Mouse (Mus musculus): Measurements from ENCODE around the gene Cma2. TPM values are rescaled to one million over a fixed set of nuclear protein-coding genes. Genes with fewer than 3 reads are reported as not detected.
"Not testable (repeated sequence)": the region's sequence is repeated elsewhere in the genome, so short reads cannot be mapped to it uniquely, and the experiment has no call there.

Cma2 gene
- polyA plus RNA-seq, 1 experiment from 2014 or later = 0.21 TPM

- not testable (repeated sequence) for DNase-seq (ENCODE audit: low spot score); H3K9ac ChIP-seq (ENCODE audit: low read depth, low read length); H3K9me3 ChIP-seq (ENCODE audit: control insufficient read depth, low read length); H3K4me1 ChIP-seq (ENCODE audit: control insufficient read depth, insufficient read depth, low read length); H3K27me3 ChIP-seq (replicated peaks; ENCODE audit: control insufficient read depth, insufficient read depth, low read length); H3K4me2 ChIP-seq (ENCODE audit: low read depth, low read length); H3K4me3 ChIP-seq (ENCODE audit: low read depth, low read length); H3K36me3 ChIP-seq (ENCODE audit: control insufficient read depth, insufficient read depth, low read length); ATAC-seq (ENCODE audit: low read depth); H3K27ac ChIP-seq (replicated peaks; ENCODE audit: low read depth, low read length)
- WGBS = 74% methylated on average over 3 of the region's 3 CpGs
Observed at GRCm38 (mm10) chr14:56017671-56018070, 66.9 kb downstream of the Cma2 start, which contains the start of gene Mcpt1. Gene Mcpt1 (plus strand): TSS chr14:56017971.

- ATAC-seq (ENCODE audit: low read depth) = no peak
- no peak overlapping the region for H3K27ac ChIP-seq (replicated peaks; ENCODE audit: low read depth, low read length)
Observed at GRCm38 (mm10) chr14:56019446-56019845, 68.7 kb downstream of the Cma2 start.

GRCm38 (mm10) chr14:56021305-56021704 lies 70.5 kb downstream of the Cma2 start:
- WGBS = 79% methylated on average over 3 of the region's 4 CpGs
- H3K36me3 ChIP-seq (ENCODE audit: control insufficient read depth, insufficient read depth, low read length); H3K4me3 ChIP-seq (ENCODE audit: low read depth, low read length); H3K27me3 ChIP-seq (replicated peaks; ENCODE audit: control insufficient read depth, insufficient read depth, low read length); ATAC-seq (ENCODE audit: low read depth); H3K27ac ChIP-seq (replicated peaks; ENCODE audit: low read depth, low read length); DNase-seq (ENCODE audit: low spot score); H3K9ac ChIP-seq (ENCODE audit: low read depth, low read length); H3K9me3 ChIP-seq (ENCODE audit: control insufficient read depth, low read length); H3K4me1 ChIP-seq (ENCODE audit: control insufficient read depth, insufficient read depth, low read length); H3K4me2 ChIP-seq (ENCODE audit: low read depth, low read length): not testable (repeated sequence)

More at GRCm38 (mm10) chr14:56019446-56019845, 68.7 kb downstream of the Cma2 start:
- Histone ChIP-seq H3K4me1 (ENCODE audit: control insufficient read depth, insufficient read depth, low read length) (no peaks in the 10 kb centered on the region), H3K4me2 (ENCODE audit: low read depth, low read length) (no peak overlapping the region), H3K4me3 (ENCODE audit: low read depth, low read length) (no peak overlapping the region), H3K9me3 (ENCODE audit: control insufficient read depth, low read length) (no peaks in the 10 kb centered on the region), H3K9ac (ENCODE audit: low read depth, low read length) (no peak overlapping the region), H3K27me3 (replicated peaks; ENCODE audit: control insufficient read depth, insufficient read depth, low read length) (no peaks in the 10 kb centered on the region), H3K36me3 (ENCODE audit: control insufficient read depth, insufficient read depth, low read length) (no peaks in the 10 kb centered on the region)
- DNase-seq (ENCODE audit: low spot score) = no peak
- 65% methylated on average over 1 of the region's 1 CpGs for WGBS

Other genes starting within 250 kb of the Cma2 start
- 7.1 and 8.0 TPM in 2 replicates for gene Tgm1, start 237.1 kb upstream of the Cma2 start, polyA plus RNA-seq (2014; fragmentation: Nextera tagmentation; extraction: Ambion mirVana)
- 20.7 and 20.9 TPM in 2 replicates for gene Rabggta, start 228.7 kb upstream of the Cma2 start, polyA plus RNA-seq (2014; fragmentation: Nextera tagmentation; extraction: Ambion mirVana)
- gene Dhrs1, start 205.3 kb upstream of the Cma2 start, polyA plus RNA-seq (2014; fragmentation: Nextera tagmentation; extraction: Ambion mirVana) = 76.5 and 83.8 TPM in 2 replicates
- gene Nop9, start 205.3 kb upstream of the Cma2 start, polyA plus RNA-seq (2014; fragmentation: Nextera tagmentation; extraction: Ambion mirVana) = 32.6 and 36.9 TPM in 2 replicates
- 0.33 and 0.59 TPM in 2 replicates for gene Cideb, start 192.5 kb upstream of the Cma2 start, polyA plus RNA-seq (2014; fragmentation: Nextera tagmentation; extraction: Ambion mirVana)
- 0.47 and 0.51 TPM in 2 replicates for gene Ltb4r2, start 189.6 kb upstream of the Cma2 start, polyA plus RNA-seq (2014; fragmentation: Nextera tagmentation; extraction: Ambion mirVana)
- gene Ltb4r1, start 185.0 kb upstream of the Cma2 start, polyA plus RNA-seq (2014; fragmentation: Nextera tagmentation; extraction: Ambion mirVana) = 0.24 and 0.56 TPM in 2 replicates
- gene Adcy4, start 166.9 kb upstream of the Cma2 start, polyA plus RNA-seq (2014; fragmentation: Nextera tagmentation; extraction: Ambion mirVana) = 13.4 and 16.2 TPM in 2 replicates
- 32.0 and 35.3 TPM in 2 replicates for gene Ripk3, start 162.1 kb upstream of the Cma2 start, polyA plus RNA-seq (2014; fragmentation: Nextera tagmentation; extraction: Ambion mirVana)
- gene Nfatc4, start 127.8 kb upstream of the Cma2 start, polyA plus RNA-seq (2014; fragmentation: Nextera tagmentation; extraction: Ambion mirVana) = 56.5 and 74.7 TPM in 2 replicates
- gene Nynrin, start 97.0 kb upstream of the Cma2 start, polyA plus RNA-seq (2014; fragmentation: Nextera tagmentation; extraction: Ambion mirVana) = 15.6 and 19.5 TPM in 2 replicates
- 0.25 and 0.50 TPM in 2 replicates for gene Cbln3, start 66.6 kb upstream of the Cma2 start, polyA plus RNA-seq (2014; fragmentation: Nextera tagmentation; extraction: Ambion mirVana)
- 9.1 and 9.7 TPM in 2 replicates for gene Khnyn, start 66.0 kb upstream of the Cma2 start, polyA plus RNA-seq (2014; fragmentation: Nextera tagmentation; extraction: Ambion mirVana)
- gene Sdr39u1, start 50.7 kb upstream of the Cma2 start, polyA plus RNA-seq (2014; fragmentation: Nextera tagmentation; extraction: Ambion mirVana) = 56.9 and 71.5 TPM in 2 replicates
- 129 and 233 TPM in 2 replicates for gene Cma1, start 6.3 kb upstream of the Cma2 start, polyA plus RNA-seq (2014; fragmentation: Nextera tagmentation; extraction: Ambion mirVana)
- gene Mcpt1, start 67.0 kb downstream of the Cma2 start, polyA plus RNA-seq (2014; fragmentation: Nextera tagmentation; extraction: Ambion mirVana) = 0.34 and 0.39 TPM in 2 replicates
- gene Mcpt9, start 79.5 kb downstream of the Cma2 start, polyA plus RNA-seq (2014; fragmentation: Nextera tagmentation; extraction: Ambion mirVana) = not detected in 2 replicates
- gene Mcpt2, start 91.1 kb downstream of the Cma2 start, polyA plus RNA-seq (2014; fragmentation: Nextera tagmentation; extraction: Ambion mirVana) = 0.92 and 1.1 TPM in 2 replicates
- gene Mcpt4, start 111.3 kb downstream of the Cma2 start, polyA plus RNA-seq (2014; fragmentation: Nextera tagmentation; extraction: Ambion mirVana) = 2.8 and 6.5 TPM in 2 replicates
- 1.6 and 1.8 TPM in 2 replicates for gene Mcpt8, start 134.3 kb downstream of the Cma2 start, polyA plus RNA-seq (2014; fragmentation: Nextera tagmentation; extraction: Ambion mirVana)
- 0.29 and 0.57 TPM in 2 replicates for gene Ctsg, start 151.6 kb downstream of the Cma2 start, polyA plus RNA-seq (2014; fragmentation: Nextera tagmentation; extraction: Ambion mirVana)
- gene Gzme, start 169.6 kb downstream of the Cma2 start, polyA plus RNA-seq (2014; fragmentation: Nextera tagmentation; extraction: Ambion mirVana) = 0.24 and 0.45 TPM in 2 replicates
- not detected in 2 replicates for gene Gzmd, start 181.6 kb downstream of the Cma2 start, polyA plus RNA-seq (2014; fragmentation: Nextera tagmentation; extraction: Ambion mirVana)
- gene Gzmg, start 208.6 kb downstream of the Cma2 start, polyA plus RNA-seq (2014; fragmentation: Nextera tagmentation; extraction: Ambion mirVana) = not detected in 2 replicates
- gene Gzmn, start 223.6 kb downstream of the Cma2 start, polyA plus RNA-seq (2014; fragmentation: Nextera tagmentation; extraction: Ambion mirVana) = not detected in 2 replicates

Data from embryonic facial prominence, embryonic 14.5 days (tissue).